Mouse (Mus musculus) spleen, adult 18-20 months (tissue): ENCODE measurements around the gene Inka2.

Source experiments
- DNase-seq, 2 experiments: peaks; one replicate each; pipeline ENCODE4 v3.0.0; 2022; ENCODE audit warnings: mixed read lengths in 2 of 2

Inka2 gene

GRCm38 (mm10) chr3:105704031-105705008, at the start of gene Inka2:
Gene Inka2 (plus strand): TSS chr3:105704599.
- DNase-seq = peak; percentile 50 to 55

- no peak for DNase-seq
Measured at GRCm38 (mm10) chr3:105655031-105655585, 49.3 kb upstream of the Inka2 start.

GRCm38 (mm10) chr3:105660530-105660929, 43.9 kb upstream of the Inka2 start:
- no peak for DNase-seq

- DNase-seq = no peak
Measured at GRCm38 (mm10) chr3:105663043-105663442, 41.4 kb upstream of the Inka2 start.

GRCm38 (mm10) chr3:105665105-105665765, 39.2 kb upstream of the Inka2 start:
- no peak for DNase-seq

- DNase-seq = no peak
Measured at GRCm38 (mm10) chr3:105666996-105667523, 37.3 kb upstream of the Inka2 start.

- DNase-seq = no peak
Measured at GRCm38 (mm10) chr3:105668161-105668560, 36.2 kb upstream of the Inka2 start.

GRCm38 (mm10) chr3:105669776-105670175, 34.6 kb upstream of the Inka2 start:
- no peak for DNase-seq

- DNase-seq = no peak
Measured at GRCm38 (mm10) chr3:105670801-105671200, 33.6 kb upstream of the Inka2 start.

- peak in 1 of 2 experiments; percentile 46 for DNase-seq
Measured at GRCm38 (mm10) chr3:105674595-105675218, 29.7 kb upstream of the Inka2 start.

- DNase-seq = no peak
Measured at GRCm38 (mm10) chr3:105675932-105676331, 28.5 kb upstream of the Inka2 start.

- DNase-seq = no peak
Measured at GRCm38 (mm10) chr3:105680346-105680745, 24.1 kb upstream of the Inka2 start.

GRCm38 (mm10) chr3:105686394-105687323, 17.7 kb upstream of the Inka2 start:
- DNase-seq = no peak

- DNase-seq = peak; percentile 86
Measured at GRCm38 (mm10) chr3:105687324-105688060, 16.9 kb upstream of the Inka2 start, which contains the start of gene Ddx20. Gene Ddx20 (minus strand): TSS chr3:105687574.

GRCm38 (mm10) chr3:105688536-105688935, 15.9 kb upstream of the Inka2 start:
- no peak for DNase-seq

- no peak for DNase-seq
Measured at GRCm38 (mm10) chr3:105693327-105694080, 10.9 kb upstream of the Inka2 start.

- no peak for DNase-seq
Measured at GRCm38 (mm10) chr3:105695476-105696386, 8.7 kb upstream of the Inka2 start.

- DNase-seq = no peak
Measured at GRCm38 (mm10) chr3:105696387-105697147, 7.8 kb upstream of the Inka2 start.
